Mouse (Mus musculus) hindbrain, embryonic 16.5 days (tissue): ENCODE measurements around the gene Lrba. TPM values are rescaled to one million over a fixed set of nuclear protein-coding genes. Genes with fewer than 3 reads are reported as not detected.

Source experiments
- ATAC-seq: fragments of 200-750 bp; cut with Nextera tagmentation; 2 replicates; pipeline ENCODE4 v1.8.0; 2017; ENCODE audit warnings: moderate TSS enrichment, moderate library complexity
- H3K27ac ChIP-seq: fragments of 300-500 bp; sonication (generic); 2 replicates; pipeline ENCODE4 v1.5.1; 2014; ENCODE audit warnings: low read depth, mild to moderate bottlenecking, control low read depth, low read length, moderate library complexity
- H3K27me3 ChIP-seq: fragments of 300-500 bp; sonication (generic); replicated peaks from 2 replicates; pipeline ENCODE4 v1.6.1; 2014; ENCODE audit warnings: low read length; ENCODE audit not compliant: control insufficient read depth, insufficient read depth
- H3K36me3 ChIP-seq: fragments of 300-500 bp; sonication (generic); 2 replicates; pipeline ENCODE4 v1.6.1; 2014; ENCODE audit warnings: mild to moderate bottlenecking, low read length, moderate library complexity, mixed read lengths; ENCODE audit not compliant: control insufficient read depth, insufficient read depth
- H3K4me1 ChIP-seq: fragments of 300-500 bp; sonication (generic); 2 replicates; pipeline ENCODE4 v1.6.1; 2014; ENCODE audit warnings: low read depth, low read length; ENCODE audit not compliant: control insufficient read depth, insufficient read depth
- H3K4me2 ChIP-seq: fragments of 300-500 bp; sonication (generic); 2 replicates; pipeline ENCODE4 v1.6.1; 2014; ENCODE audit warnings: mild to moderate bottlenecking, low read length, control low read depth, moderate library complexity
- H3K4me3 ChIP-seq: fragments of 300-500 bp; sonication (generic); 2 replicates; pipeline ENCODE4 v1.5.1; 2014; ENCODE audit warnings: mild to moderate bottlenecking, low read length, control low read depth, moderate library complexity
- H3K9ac ChIP-seq: fragments of 300-500 bp; sonication (generic); 2 replicates; pipeline ENCODE4 v1.6.1; 2014; ENCODE audit warnings: low read depth, mild to moderate bottlenecking, control low read depth, low read length, moderate library complexity
- H3K9me3 ChIP-seq: fragments of 300-500 bp; sonication (generic); 2 replicates; pipeline ENCODE4 v1.6.1; 2014; ENCODE audit warnings: mild to moderate bottlenecking, low read length, moderate library complexity; ENCODE audit not compliant: control insufficient read depth
- WGBS: fragments of 180-500 bp; shearing (Covaris S2); extraction: QIAGEN DNeasy Blood & Tissue Kit; methylation state at CpG from one replicate; pipeline ENCODE4 v1.1.7; 2014; 5-methylcytosine and 5-hydroxymethylcytosine counted together
- polyA plus RNA-seq: library from polyadenylated mRNA; unstranded; fragments of >200 nt; fragmentation: Nextera tagmentation; extraction: Ambion mirVana; gene quantifications from 2 replicates; pipeline ENCODE4 v1.2.1, GENCODE M21; 2015

Lrba gene
- polyA plus RNA-seq, 1 experiment from 2014 or later: 6.1 TPM

DNA sequence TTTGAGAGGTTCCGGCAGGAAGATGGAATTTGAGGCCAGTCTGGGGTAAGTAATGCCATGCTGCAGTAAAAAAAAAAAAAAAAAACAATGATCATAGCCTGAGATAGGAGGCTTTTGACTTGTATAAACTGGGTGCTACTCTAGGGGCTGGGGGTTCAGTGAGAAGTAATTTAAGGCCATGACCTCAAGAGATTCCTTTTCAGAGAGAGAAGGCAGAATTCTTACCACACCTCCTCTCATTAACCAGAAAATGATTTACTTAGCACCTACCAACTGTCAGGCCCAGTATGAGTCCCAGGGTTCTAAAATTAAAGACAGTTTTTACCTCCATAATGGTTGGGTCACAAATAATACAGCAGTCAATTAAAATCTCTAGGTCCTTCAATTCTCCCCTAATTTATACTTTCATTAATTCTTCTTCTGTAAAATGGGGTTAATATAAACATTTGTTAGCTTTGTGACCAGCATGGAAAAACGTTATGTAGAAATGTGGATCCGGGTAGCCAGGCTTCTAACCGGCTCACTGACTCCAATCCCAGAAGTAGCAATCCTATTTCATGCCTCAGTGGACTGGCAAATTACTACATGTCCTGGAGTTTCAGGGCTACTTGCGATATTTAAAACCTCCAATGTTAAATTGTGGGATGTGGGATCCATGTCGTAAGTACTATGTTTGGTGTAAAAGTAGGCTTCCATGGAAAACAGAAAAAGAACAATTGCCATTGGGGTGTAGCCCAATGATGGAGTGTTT lies 19.7 kb upstream of the Lrba start:
- no peak for ATAC-seq
- H3K27me3 ChIP-seq: no peaks in the 10 kb centered on the region
- no peaks in the 10 kb centered on the region for H3K36me3 ChIP-seq
- H3K9me3 ChIP-seq: no peaks in the 10 kb centered on the region
- no peaks in the 10 kb centered on the region for H3K4me1 ChIP-seq
- no peak overlapping the region for H3K4me2 ChIP-seq
- WGBS: 63% methylated on average over 6 of the region's 6 CpGs
- no peak overlapping the region for H3K4me3 ChIP-seq
- no peak overlapping the region for H3K27ac ChIP-seq
- H3K9ac ChIP-seq: no peak overlapping the region

DNA sequence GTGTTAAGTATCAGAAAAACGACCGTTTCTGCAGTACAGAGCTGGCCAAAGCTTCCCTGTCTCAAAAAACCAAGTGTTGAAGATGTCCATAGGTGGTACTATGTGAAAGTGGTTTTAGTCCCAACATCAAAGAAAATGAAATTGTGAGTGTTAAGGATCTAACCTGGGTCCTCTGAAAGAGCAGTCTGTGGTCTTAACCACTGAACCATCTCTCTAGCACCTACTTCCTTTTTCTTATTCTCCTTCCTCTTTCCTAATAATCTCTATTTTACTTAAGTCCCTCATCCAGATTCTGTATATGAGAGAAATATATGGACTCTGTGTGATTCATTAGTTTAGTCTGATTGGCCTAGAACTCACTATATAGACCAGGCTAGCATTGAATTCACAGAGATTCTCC lies 17.9 kb upstream of the Lrba start:
- 96% methylated on average over 2 of the region's 2 CpGs for WGBS
- no peak for ATAC-seq
- H3K4me3 ChIP-seq: no peak overlapping the region

GRCm38 (mm10) chr3:86210267-86210939 lies 14.1 kb upstream of the Lrba start:
- H3K9ac ChIP-seq: no peak overlapping the region
- no peaks in the 10 kb centered on the region for H3K27me3 ChIP-seq
- H3K27ac ChIP-seq: no peak overlapping the region
- no peak overlapping the region for H3K4me2 ChIP-seq
- no peak overlapping the region for H3K4me3 ChIP-seq
- no peaks in the 10 kb centered on the region for H3K36me3 ChIP-seq
- ATAC-seq: no peak
- WGBS: 92% methylated on average over 10 of the region's 10 CpGs
- no peaks in the 10 kb centered on the region for H3K9me3 ChIP-seq
- no peaks in the 10 kb centered on the region for H3K4me1 ChIP-seq

More for the DNA sequence above, 17.9 kb upstream of the Lrba start:
- Histone ChIP-seq H3K9ac (no peak overlapping the region), H3K4me1 (no peaks in the 10 kb centered on the region), H3K27me3 (no peaks in the 10 kb centered on the region), H3K9me3 (no peaks in the 10 kb centered on the region), H3K36me3 (no peaks in the 10 kb centered on the region), H3K27ac (no peak overlapping the region), H3K4me2 (no peak overlapping the region)

GRCm38 (mm10) chr3:86210959-86211358 lies 13.5 kb upstream of the Lrba start:
- no peak overlapping the region for H3K27ac ChIP-seq
- no peaks in the 10 kb centered on the region for H3K9me3 ChIP-seq
- WGBS: 90% methylated on average over 3 of the region's 3 CpGs
- ATAC-seq: no peak
- H3K27me3 ChIP-seq: no peaks in the 10 kb centered on the region
- no peak overlapping the region for H3K4me3 ChIP-seq
- no peaks in the 10 kb centered on the region for H3K36me3 ChIP-seq
- no peaks in the 10 kb centered on the region for H3K4me1 ChIP-seq
- H3K9ac ChIP-seq: no peak overlapping the region
- H3K4me2 ChIP-seq: no peak overlapping the region

- WGBS: 89% methylated on average over 4 of the region's 4 CpGs
- ATAC-seq: no peak
Observed at GRCm38 (mm10) chr3:86214248-86214647, 10.2 kb upstream of the Lrba start.

GRCm38 (mm10) chr3:86223634-86224313 lies 706 bp upstream of the Lrba start:
- Histone ChIP-seq H3K27ac (peak overlapping the region; percentile 88), H3K36me3 (no peaks in the 10 kb centered on the region), H3K4me1 (peaks cover 4% of the 10 kb centered on the region), H3K9ac (peak overlapping the region; percentile 86), H3K4me2 (peak overlapping the region; percentile 91), H3K27me3 (no peaks in the 10 kb centered on the region), H3K4me3 (peak overlapping the region; percentile 67), H3K9me3 (no peaks in the 10 kb centered on the region)
- peak; percentile 96 for ATAC-seq
- WGBS: 0% methylated on average over 66 of the region's 79 CpGs

More at GRCm38 (mm10) chr3:86214248-86214647, 10.2 kb upstream of the Lrba start:
- no peak overlapping the region for H3K27ac ChIP-seq
- no peak overlapping the region for H3K9ac ChIP-seq
- no peaks in the 10 kb centered on the region for H3K4me1 ChIP-seq
- H3K4me3 ChIP-seq: no peak overlapping the region
- no peak overlapping the region for H3K4me2 ChIP-seq
- H3K36me3 ChIP-seq: no peaks in the 10 kb centered on the region
- no peaks in the 10 kb centered on the region for H3K9me3 ChIP-seq
- no peaks in the 10 kb centered on the region for H3K27me3 ChIP-seq

DNA sequence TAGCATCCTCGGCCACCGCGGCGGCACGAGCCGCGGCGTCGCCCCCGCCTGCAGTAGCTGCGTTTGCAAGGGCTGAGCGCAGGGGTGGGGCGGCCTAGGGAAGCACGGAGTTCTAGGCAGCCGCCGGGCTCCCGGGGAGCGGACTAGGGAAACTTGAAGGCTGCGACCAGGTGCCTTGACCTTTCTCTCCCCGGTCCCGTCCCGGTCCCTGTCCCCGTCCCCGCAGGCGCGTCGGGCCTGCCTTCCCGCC lies 241 bp upstream of the Lrba start:
- Histone ChIP-seq H3K27me3 (no peaks in the 10 kb centered on the region), H3K9me3 (no peaks in the 10 kb centered on the region), H3K4me1 (peaks cover 4% of the 10 kb centered on the region), H3K9ac (peak overlapping the region; percentile 86), H3K4me2 (peak overlapping the region; percentile 91), H3K36me3 (no peaks in the 10 kb centered on the region), H3K4me3 (peak overlapping the region; percentile 67), H3K27ac (peak overlapping the region; percentile 88)
- no peak for ATAC-seq
- 1% methylated on average over 22 of the region's 28 CpGs for WGBS

DNA sequence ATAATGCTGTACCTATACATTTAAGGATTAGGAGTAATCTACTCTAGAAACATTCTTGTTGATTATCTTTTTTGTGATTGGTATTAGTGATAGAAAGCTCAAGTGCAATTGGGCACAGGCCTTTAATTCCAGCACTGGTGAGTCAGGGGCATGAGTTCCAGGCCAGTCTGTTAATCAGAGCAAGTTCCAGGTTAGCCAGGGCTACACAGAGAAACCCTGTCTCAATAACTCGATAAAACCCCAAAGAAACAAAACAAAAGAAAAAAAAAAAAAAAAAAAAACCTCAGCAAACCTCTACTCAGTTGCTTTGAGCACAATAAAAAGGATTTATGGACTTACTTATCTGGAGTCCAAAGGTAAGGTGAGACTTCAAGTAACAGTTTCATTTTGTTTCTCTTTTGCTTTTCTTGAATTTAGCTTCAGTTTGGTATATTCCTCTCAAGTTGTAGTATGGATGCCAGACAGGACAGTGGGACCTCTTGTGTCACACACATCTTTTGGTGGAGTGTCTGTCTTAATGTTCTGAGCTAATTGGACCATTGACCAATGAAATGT lies 7.1 kb downstream of the Lrba start:
- Histone ChIP-seq H3K4me2 (no peak overlapping the region), H3K36me3 (no peaks in the 10 kb centered on the region), H3K27ac (no peak overlapping the region), H3K4me1 (no peaks in the 10 kb centered on the region; the same call in 1 of the 2 replicates), H3K27me3 (no peaks in the 10 kb centered on the region), H3K9me3 (no peaks in the 10 kb centered on the region), H3K4me3 (no peak overlapping the region), H3K9ac (no peak overlapping the region)
- WGBS: 73% methylated on average over 1 of the region's 1 CpGs
- no peak for ATAC-seq

GRCm38 (mm10) chr3:86247193-86247592 lies 22.7 kb downstream of the Lrba start:
- H3K4me2 ChIP-seq: no peak overlapping the region
- H3K27me3 ChIP-seq: no peaks in the 10 kb centered on the region
- no peaks in the 10 kb centered on the region for H3K36me3 ChIP-seq
- no peak overlapping the region for H3K9ac ChIP-seq
- no peak overlapping the region for H3K4me3 ChIP-seq
- no peaks in the 10 kb centered on the region for H3K4me1 ChIP-seq
- WGBS: 74% methylated on average over 8 of the region's 8 CpGs
- no peak for ATAC-seq
- H3K27ac ChIP-seq: no peak overlapping the region
- H3K9me3 ChIP-seq: no peaks in the 10 kb centered on the region
